Mouse (Mus musculus): ENCODE data around the gene Adgrf5. TPM values are rescaled to one million over a fixed set of nuclear protein-coding genes. Genes with fewer than 3 reads are reported as not detected.
A peak's percentile ranks its signal among the peaks of the same experiment; 100 is the strongest.
"Not testable (repeated sequence)": the region's sequence is repeated elsewhere in the genome, so short reads cannot be mapped to it uniquely, and the experiment has no call there.

Adgrf5 gene
- polyA plus RNA-seq, 1 experiment from 2014 or later: 8.0 TPM

DNA sequence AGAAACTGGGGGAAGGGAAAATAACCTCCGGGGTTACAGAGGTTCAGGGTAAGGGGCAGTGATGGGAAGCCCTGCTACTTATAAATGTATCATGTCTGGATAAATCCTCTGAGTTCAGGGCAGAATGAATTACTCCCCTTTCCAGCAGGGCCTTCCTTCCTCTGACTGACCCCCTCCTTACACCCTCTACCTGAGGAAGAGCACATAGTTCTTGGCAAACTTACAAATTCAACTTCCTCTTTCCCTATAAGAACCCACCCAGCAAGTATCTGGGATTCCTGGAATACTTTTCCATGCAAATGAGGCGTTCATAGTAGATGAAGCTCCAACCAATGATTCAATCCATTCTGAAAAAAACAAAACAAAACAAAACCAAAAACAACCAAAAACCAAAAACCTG, 22.6 kb upstream of the Adgrf5 start:
- no peaks in the 10 kb centered on the region for H3K27me3 ChIP-seq (replicated peaks; ENCODE audit: control insufficient read depth, insufficient read depth, low read length)
- WGBS: 85% methylated on average over 2 of the region's 2 CpGs

DNA sequence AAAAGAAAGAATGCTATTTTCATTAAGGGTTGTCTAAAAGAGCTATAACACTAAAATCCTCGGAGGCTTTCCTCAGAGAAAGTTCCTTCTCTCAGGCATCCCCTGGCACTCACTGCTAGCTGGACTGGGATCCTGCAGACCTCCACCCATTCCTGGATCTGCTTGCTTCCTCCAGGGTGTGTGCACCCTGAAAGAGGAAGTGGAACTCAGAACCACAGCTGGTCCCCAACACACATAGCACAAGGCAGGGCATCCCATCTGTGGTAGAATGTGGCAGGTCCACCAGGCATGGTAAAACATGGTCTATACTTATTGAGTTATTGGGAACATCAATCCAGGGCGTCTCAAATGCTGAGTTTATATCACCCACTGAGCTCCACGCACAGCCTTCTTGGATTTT, 22.0 kb upstream of the Adgrf5 start:
- WGBS: 91% methylated on average over 3 of the region's 3 CpGs

More for the DNA sequence above, 22.6 kb upstream of the Adgrf5 start:
- Histone ChIP-seq H3K9ac (ENCODE audit: low read depth, low read length) (no peak overlapping the region), H3K27ac (ENCODE audit: low read depth, low read length) (no peak overlapping the region), H3K36me3 (ENCODE audit: control insufficient read depth, insufficient read depth, low read length) (no peaks in the 10 kb centered on the region), H3K9me3 (ENCODE audit: control insufficient read depth, low read length) (no peaks in the 10 kb centered on the region), H3K4me2 (ENCODE audit: low read length) (no peak overlapping the region), H3K4me3 (ENCODE audit: low read length) (no peak overlapping the region), H3K4me1 (ENCODE audit: control insufficient read depth, insufficient read depth, low read depth, low read length) (no peaks in the 10 kb centered on the region)
- no peak for ATAC-seq

DNA sequence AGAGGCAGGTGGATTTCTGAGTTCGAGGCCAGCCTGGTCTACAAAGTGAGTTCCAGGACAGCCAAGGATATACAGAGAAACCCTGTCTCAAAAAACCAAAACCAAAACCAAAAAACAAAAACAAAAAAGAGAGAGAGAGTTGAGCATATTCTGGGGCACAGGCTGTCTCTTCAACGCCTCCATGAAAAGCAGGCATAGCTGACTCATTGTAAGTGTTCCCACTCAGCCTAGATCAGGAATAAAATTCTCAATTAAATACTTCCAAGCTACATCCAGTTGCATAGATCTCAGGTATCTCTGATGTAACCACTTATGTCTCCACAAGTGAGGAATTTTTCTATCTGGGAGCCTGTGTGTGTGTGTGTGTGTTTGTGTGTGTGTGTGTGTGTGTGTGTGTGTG, 13.8 kb upstream of the Adgrf5 start:
- not testable (repeated sequence) for H3K27ac ChIP-seq (ENCODE audit: low read depth, low read length)
- WGBS: 92% methylated on average over 2 of the region's 2 CpGs

More for the DNA sequence above, 22.0 kb upstream of the Adgrf5 start:
- no peaks in the 10 kb centered on the region for H3K36me3 ChIP-seq (ENCODE audit: control insufficient read depth, insufficient read depth, low read length)
- no peak overlapping the region for H3K27ac ChIP-seq (ENCODE audit: low read depth, low read length)
- H3K9me3 ChIP-seq (ENCODE audit: control insufficient read depth, low read length): no peaks in the 10 kb centered on the region
- no peak overlapping the region for H3K4me2 ChIP-seq (ENCODE audit: low read length)
- no peak for ATAC-seq
- no peaks in the 10 kb centered on the region for H3K27me3 ChIP-seq (replicated peaks; ENCODE audit: control insufficient read depth, insufficient read depth, low read length)
- H3K4me3 ChIP-seq (ENCODE audit: low read length): no peak overlapping the region
- H3K9ac ChIP-seq (ENCODE audit: low read depth, low read length): no peak overlapping the region
- no peaks in the 10 kb centered on the region for H3K4me1 ChIP-seq (ENCODE audit: control insufficient read depth, insufficient read depth, low read depth, low read length)

DNA sequence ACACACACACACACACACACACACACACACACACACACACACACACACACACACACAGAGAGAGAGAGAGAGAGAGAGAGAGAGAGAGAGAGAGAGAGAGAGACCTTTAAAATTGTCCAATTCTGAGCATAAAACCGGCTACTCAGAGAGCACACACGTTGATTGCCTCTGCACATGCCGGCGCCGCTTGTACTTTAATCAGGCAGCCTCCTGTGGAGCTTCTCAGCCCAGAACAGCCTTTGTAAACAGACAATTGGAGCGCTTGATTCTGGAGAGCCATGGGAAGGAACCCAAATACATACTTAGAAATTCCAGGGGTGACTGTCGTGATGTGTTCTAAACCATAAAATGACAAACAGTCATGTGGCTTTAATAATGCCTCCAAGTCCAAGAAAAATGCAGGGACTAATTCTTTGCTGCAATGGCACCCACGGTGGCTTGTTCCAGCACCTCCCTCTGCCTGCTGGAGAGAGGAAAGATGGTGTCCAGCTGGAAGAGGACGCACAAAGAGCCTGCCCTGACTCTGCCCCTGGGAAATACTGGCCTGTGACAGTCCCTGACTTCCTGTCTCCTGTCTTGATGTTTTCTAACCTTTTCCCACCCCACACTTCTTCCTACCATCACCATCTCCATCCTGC, 2.2 kb upstream of the Adgrf5 start:
- H3K4me2 ChIP-seq (ENCODE audit: low read length): peak overlapping the region; percentile 14; the same call in 1 of the 2 replicates
- 7% methylated on average over 8 of the region's 9 CpGs for WGBS
- no peaks in the 10 kb centered on the region for H3K27me3 ChIP-seq (replicated peaks; ENCODE audit: control insufficient read depth, insufficient read depth, low read length)
- H3K36me3 ChIP-seq (ENCODE audit: control insufficient read depth, insufficient read depth, low read length): no peaks in the 10 kb centered on the region
- no peak overlapping the region for H3K9ac ChIP-seq (ENCODE audit: low read depth, low read length)
- peak; percentile 78; the same call in 1 of the 2 replicates for ATAC-seq
- no peak overlapping the region for H3K4me3 ChIP-seq (ENCODE audit: low read length)
- no peaks in the 10 kb centered on the region; the same call in 1 of the 2 replicates for H3K4me1 ChIP-seq (ENCODE audit: control insufficient read depth, insufficient read depth, low read depth, low read length)
- no peaks in the 10 kb centered on the region for H3K9me3 ChIP-seq (ENCODE audit: control insufficient read depth, low read length)
- H3K27ac ChIP-seq (ENCODE audit: low read depth, low read length): no peak overlapping the region

More for the DNA sequence above, 13.8 kb upstream of the Adgrf5 start:
- not testable (repeated sequence) for H3K9me3 ChIP-seq (ENCODE audit: control insufficient read depth, low read length); H3K9ac ChIP-seq (ENCODE audit: low read depth, low read length); ATAC-seq; H3K36me3 ChIP-seq (ENCODE audit: control insufficient read depth, insufficient read depth, low read length); H3K4me1 ChIP-seq (ENCODE audit: control insufficient read depth, insufficient read depth, low read depth, low read length); H3K4me2 ChIP-seq (ENCODE audit: low read length); H3K27me3 ChIP-seq (replicated peaks; ENCODE audit: control insufficient read depth, insufficient read depth, low read length); H3K4me3 ChIP-seq (ENCODE audit: low read length)

DNA sequence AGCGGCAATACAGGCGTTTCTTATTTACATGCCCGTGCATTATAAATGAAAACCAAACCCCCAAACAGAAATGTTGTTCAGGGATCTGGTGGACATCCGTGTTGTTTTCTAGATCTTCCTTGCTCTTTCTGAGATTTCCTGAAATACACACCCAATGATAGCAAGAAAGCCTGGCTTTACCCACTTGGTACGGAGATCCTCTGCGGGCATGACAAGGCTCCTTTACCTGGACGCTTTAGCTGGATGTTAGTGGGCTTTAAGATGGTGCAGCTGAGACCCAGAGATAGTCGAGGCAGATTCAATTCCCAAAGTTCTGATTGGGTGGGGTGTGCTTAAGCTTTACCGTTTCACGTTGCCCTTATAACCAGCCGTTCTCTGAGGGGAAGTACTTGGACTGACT, 770 bp downstream of the Adgrf5 start:
- H3K27me3 ChIP-seq (replicated peaks; ENCODE audit: control insufficient read depth, insufficient read depth, low read length): no peaks in the 10 kb centered on the region
- H3K4me3 ChIP-seq (ENCODE audit: low read length): no peak overlapping the region
- no peak overlapping the region for H3K27ac ChIP-seq (ENCODE audit: low read depth, low read length)
- H3K9ac ChIP-seq (ENCODE audit: low read depth, low read length): no peak overlapping the region
- no peaks in the 10 kb centered on the region; the same call in 1 of the 2 replicates for H3K4me1 ChIP-seq (ENCODE audit: control insufficient read depth, insufficient read depth, low read depth, low read length)
- H3K9me3 ChIP-seq (ENCODE audit: control insufficient read depth, low read length): no peaks in the 10 kb centered on the region
- H3K36me3 ChIP-seq (ENCODE audit: control insufficient read depth, insufficient read depth, low read length): no peaks in the 10 kb centered on the region
- 78% methylated on average over 11 of the region's 11 CpGs for WGBS
- no peak for ATAC-seq
- no peak overlapping the region for H3K4me2 ChIP-seq (ENCODE audit: low read length)

DNA sequence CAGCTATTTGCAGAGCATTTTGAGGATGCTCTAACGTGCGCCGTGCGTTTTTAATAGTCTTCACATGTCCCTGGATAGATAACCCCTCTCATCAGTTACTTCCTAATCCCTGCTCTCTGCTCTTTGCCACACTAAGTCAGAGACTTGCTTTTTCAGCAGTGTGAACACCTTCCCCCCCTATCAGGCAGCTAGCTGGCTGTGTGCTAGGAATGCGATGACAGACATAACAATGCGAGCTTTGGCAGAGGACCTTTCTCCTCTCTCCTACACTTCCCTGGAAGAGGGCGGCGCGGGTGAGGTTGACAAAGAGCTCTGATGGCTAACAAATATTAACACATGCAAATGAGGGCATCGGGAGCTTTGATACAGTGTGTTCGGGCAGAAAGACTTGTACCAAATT, 2.1 kb downstream of the Adgrf5 start:
- ATAC-seq: no peak
- H3K9ac ChIP-seq (ENCODE audit: low read depth, low read length): no peak overlapping the region
- no peak overlapping the region for H3K27ac ChIP-seq (ENCODE audit: low read depth, low read length)
- H3K4me2 ChIP-seq (ENCODE audit: low read length): no peak overlapping the region
- 41% methylated on average over 11 of the region's 11 CpGs for WGBS
- no peaks in the 10 kb centered on the region; the same call in 1 of the 2 replicates for H3K4me1 ChIP-seq (ENCODE audit: control insufficient read depth, insufficient read depth, low read depth, low read length)
- no peaks in the 10 kb centered on the region for H3K27me3 ChIP-seq (replicated peaks; ENCODE audit: control insufficient read depth, insufficient read depth, low read length)
- H3K36me3 ChIP-seq (ENCODE audit: control insufficient read depth, insufficient read depth, low read length): no peaks in the 10 kb centered on the region
- H3K4me3 ChIP-seq (ENCODE audit: low read length): no peak overlapping the region
- H3K9me3 ChIP-seq (ENCODE audit: control insufficient read depth, low read length): no peaks in the 10 kb centered on the region

DNA sequence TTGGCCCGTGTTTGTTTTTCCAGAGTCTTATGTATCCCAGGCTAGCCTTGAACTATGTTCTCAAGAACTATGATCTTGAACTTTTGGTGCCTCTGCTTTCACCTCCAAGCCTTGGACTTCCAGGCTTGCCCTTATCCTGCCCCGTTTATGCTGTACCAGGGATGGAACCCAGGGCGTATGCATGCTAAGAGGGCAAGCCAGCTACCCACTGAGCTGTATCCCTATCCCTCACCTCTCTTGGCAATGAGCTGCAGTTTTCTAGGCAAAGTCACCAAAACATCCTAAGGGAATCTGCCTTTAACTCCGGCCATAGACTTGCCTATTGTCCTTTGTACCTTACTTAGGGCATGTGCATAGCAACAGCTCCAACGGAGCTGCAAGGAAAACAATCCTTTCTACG, 2.6 kb downstream of the Adgrf5 start:
- H3K27ac ChIP-seq (ENCODE audit: low read depth, low read length): no peak overlapping the region
- no peak overlapping the region for H3K4me2 ChIP-seq (ENCODE audit: low read length)
- ATAC-seq: no peak
- H3K9me3 ChIP-seq (ENCODE audit: control insufficient read depth, low read length): no peaks in the 10 kb centered on the region
- 62% methylated on average over 6 of the region's 6 CpGs for WGBS
- H3K27me3 ChIP-seq (replicated peaks; ENCODE audit: control insufficient read depth, insufficient read depth, low read length): no peaks in the 10 kb centered on the region
- H3K4me3 ChIP-seq (ENCODE audit: low read length): no peak overlapping the region
- H3K36me3 ChIP-seq (ENCODE audit: control insufficient read depth, insufficient read depth, low read length): no peaks in the 10 kb centered on the region
- no peak overlapping the region for H3K9ac ChIP-seq (ENCODE audit: low read depth, low read length)
- H3K4me1 ChIP-seq (ENCODE audit: control insufficient read depth, insufficient read depth, low read depth, low read length): no peaks in the 10 kb centered on the region; the same call in 1 of the 2 replicates

DNA sequence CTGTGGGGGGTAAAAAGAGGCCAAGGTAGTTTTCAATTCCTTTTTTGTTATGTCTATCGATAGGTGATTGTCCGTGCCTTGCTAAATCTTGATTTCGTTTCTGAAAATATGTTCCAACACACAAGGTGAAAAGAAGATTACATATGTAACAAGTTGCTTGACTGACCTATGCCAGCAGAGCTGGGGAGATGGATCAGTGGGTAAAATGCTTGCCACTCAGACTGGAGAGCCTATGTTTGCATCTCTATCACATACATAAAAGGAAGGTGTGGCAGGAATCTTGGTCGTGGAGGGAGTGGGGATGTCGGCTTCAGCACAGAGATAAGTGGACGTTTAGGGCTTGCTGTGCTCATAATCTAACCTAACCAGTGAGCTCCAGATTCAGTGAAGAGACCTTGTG, 3.7 kb downstream of the Adgrf5 start:
- 69% methylated on average over 6 of the region's 6 CpGs for WGBS
- H3K36me3 ChIP-seq (ENCODE audit: control insufficient read depth, insufficient read depth, low read length): no peaks in the 10 kb centered on the region

DNA sequence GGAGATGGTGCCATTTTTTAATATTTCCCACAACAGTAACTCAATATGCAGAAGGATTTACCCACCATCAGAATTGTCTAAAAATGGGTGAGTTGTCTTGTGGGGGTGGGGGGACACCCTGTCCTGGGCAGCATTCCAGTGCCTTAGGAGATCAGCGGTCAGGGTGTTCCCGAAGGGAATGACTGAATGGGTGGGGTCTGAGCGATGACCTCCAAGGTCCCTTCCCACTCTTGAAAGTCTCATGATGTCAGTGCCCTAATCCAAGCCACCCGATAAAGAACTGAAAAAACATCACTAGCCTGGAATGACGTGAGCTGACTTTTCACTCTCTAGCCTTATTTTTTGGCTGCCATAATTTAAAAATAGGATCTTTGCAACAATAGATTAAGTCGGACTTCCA, 5.0 kb downstream of the Adgrf5 start:
- no peak overlapping the region for H3K27ac ChIP-seq (ENCODE audit: low read depth, low read length)
- H3K4me3 ChIP-seq (ENCODE audit: low read length): no peak overlapping the region
- H3K4me1 ChIP-seq (ENCODE audit: control insufficient read depth, insufficient read depth, low read depth, low read length): no peaks in the 10 kb centered on the region; the same call in 1 of the 2 replicates
- H3K9ac ChIP-seq (ENCODE audit: low read depth, low read length): no peak overlapping the region
- H3K27me3 ChIP-seq (replicated peaks; ENCODE audit: control insufficient read depth, insufficient read depth, low read length): no peaks in the 10 kb centered on the region
- 84% methylated on average over 6 of the region's 6 CpGs for WGBS
- no peaks in the 10 kb centered on the region for H3K36me3 ChIP-seq (ENCODE audit: control insufficient read depth, insufficient read depth, low read length)
- no peak overlapping the region for H3K4me2 ChIP-seq (ENCODE audit: low read length)
- no peak for ATAC-seq
- no peaks in the 10 kb centered on the region for H3K9me3 ChIP-seq (ENCODE audit: control insufficient read depth, low read length)

More for the DNA sequence above, 3.7 kb downstream of the Adgrf5 start:
- Histone ChIP-seq H3K9ac (ENCODE audit: low read depth, low read length) (no peak overlapping the region), H3K27ac (ENCODE audit: low read depth, low read length) (no peak overlapping the region), H3K27me3 (replicated peaks; ENCODE audit: control insufficient read depth, insufficient read depth, low read length) (no peaks in the 10 kb centered on the region), H3K4me2 (ENCODE audit: low read length) (no peak overlapping the region), H3K9me3 (ENCODE audit: control insufficient read depth, low read length) (no peaks in the 10 kb centered on the region), H3K4me3 (ENCODE audit: low read length) (no peak overlapping the region), H3K4me1 (ENCODE audit: control insufficient read depth, insufficient read depth, low read depth, low read length) (no peaks in the 10 kb centered on the region; the same call in 1 of the 2 replicates)
- no peak for ATAC-seq
